Mouse (Mus musculus) CH12.LX (cell line): ENCODE data around the gene Hoxc8.

Experiments
- CTCF ChIP-seq, 2 experiments: IDR thresholded peaks in 1 of 2; conservative IDR thresholded peaks in 1 of 2; 2 replicates each; pipeline ENCODE4 v1.5.1; 2011 to 2012; ENCODE audit warnings: low read depth in 2 of 2, low read length in 2 of 2, improper control_type of control experiment in 1 of 2, inconsistent platforms in 1 of 2, mild to moderate bottlenecking in 1 of 2, moderate library complexity in 1 of 2
- GABPA ChIP-seq: IDR thresholded peaks from 2 replicates; pipeline ENCODE4 v1.6.1; 2012; ENCODE audit warnings: low read depth, low read length, improper control_type of control experiment, inconsistent platforms; ENCODE audit not compliant: insufficient replicate concordance
- MAX ChIP-seq: IDR thresholded peaks from 2 replicates; pipeline ENCODE4 v1.6.1; 2011; ENCODE audit warnings: low read length, improper control_type of control experiment
- MEF2A ChIP-seq: IDR thresholded peaks from 2 replicates; pipeline ENCODE4 v1.6.1; 2014; ENCODE audit warnings: low read depth, mild to moderate bottlenecking, inconsistent platforms, low read length, improper control_type of control experiment, borderline replicate concordance
- POLR2A ChIP-seq: IDR thresholded peaks from 2 replicates; pipeline ENCODE4 v1.6.1; 2011; ENCODE audit warnings: low read depth, mild to moderate bottlenecking, improper control_type of control experiment, low read length
- SMC3 ChIP-seq: IDR thresholded peaks from 2 replicates; pipeline ENCODE4 v1.6.1; 2011; ENCODE audit warnings: low read depth, low read length, improper control_type of control experiment
- TBP ChIP-seq: conservative IDR thresholded peaks from 2 replicates; pipeline ENCODE4 v1.6.1; 2011; ENCODE audit warnings: low read depth, low read length, improper control_type of control experiment
- TCF12 ChIP-seq: IDR thresholded peaks from 2 replicates; pipeline ENCODE4 v1.6.1; 2014; ENCODE audit warnings: low read depth, mild to moderate bottlenecking, inconsistent platforms, low read length, improper control_type of control experiment
- USF1 ChIP-seq: IDR thresholded peaks from 2 replicates; pipeline ENCODE4 v1.6.1; 2014; ENCODE audit warnings: low read depth, mild to moderate bottlenecking, inconsistent platforms, low read length, improper control_type of control experiment

DNA sequence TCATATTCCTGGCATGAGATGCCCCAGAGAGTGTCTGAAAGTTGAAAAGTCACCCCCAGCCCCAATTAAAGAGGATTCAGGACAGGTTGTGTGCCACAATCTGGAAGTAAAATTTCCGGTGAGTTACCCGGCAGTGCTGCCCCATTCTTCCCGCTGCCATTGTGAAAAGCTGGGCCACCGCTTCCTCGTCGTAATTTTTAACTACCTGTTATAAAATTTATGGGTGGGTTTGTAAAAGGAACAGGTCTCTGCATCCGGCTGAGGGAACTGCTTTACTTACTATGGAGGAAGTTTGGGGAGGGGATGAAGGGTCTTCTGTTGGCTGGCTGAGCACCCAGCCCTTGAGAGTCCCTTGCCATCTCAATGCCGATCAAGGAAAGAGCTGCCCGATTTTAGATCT is 6.1 kb downstream of the Hoxc8 start:
- TF ChIP-seq SMC3 (no peak), USF1 (no peak), CTCF (conservative IDR thresholded peaks at IDR 0.05 in 1 of 2, IDR thresholded peaks at IDR 0.05 in 1 of 2; ENCODE audit: low read depth in 2 of 2, low read length in 2 of 2) (no peak), POLR2A (no peak), GABPA (no peak), MAX (no peak), TCF12 (no peak), MEF2A (no peak), TBP (no peak)
